Mouse (Mus musculus): ENCODE results near the gene Opcml.

Opcml gene

GRCm38 (mm10) chr9:28761460-28761859, 970.9 kb downstream of the Opcml start:
- no peak for DNase-seq (ENCODE audit: low spot score in 2 of 2)

GRCm38 (mm10) chr9:28764149-28764548, 973.6 kb downstream of the Opcml start:
- DNase-seq (ENCODE audit: low spot score in 2 of 2) = no peak

- DNase-seq (ENCODE audit: low spot score in 2 of 2) = no peak
Measured at GRCm38 (mm10) chr9:28776517-28777503, 986.2 kb downstream of the Opcml start.

- DNase-seq (ENCODE audit: low spot score in 2 of 2) = no peak
Measured at GRCm38 (mm10) chr9:28783834-28784233, 993.3 kb downstream of the Opcml start.

GRCm38 (mm10) chr9:28789439-28789838, 998.9 kb downstream of the Opcml start:
- no peak for DNase-seq (ENCODE audit: low spot score in 2 of 2)

GRCm38 (mm10) chr9:28800100-28800499, 1009.5 kb downstream of the Opcml start:
- no peak for DNase-seq (ENCODE audit: low spot score in 2 of 2)

GRCm38 (mm10) chr9:28806666-28807065, 1016.1 kb downstream of the Opcml start:
- DNase-seq (ENCODE audit: low spot score in 2 of 2) = no peak

GRCm38 (mm10) chr9:28822060-28822459, 1031.5 kb downstream of the Opcml start:
- DNase-seq (ENCODE audit: low spot score in 2 of 2) = no peak

- DNase-seq (ENCODE audit: low spot score in 2 of 2) = no peak
Measured at GRCm38 (mm10) chr9:28822466-28822865, 1031.9 kb downstream of the Opcml start.

- DNase-seq (ENCODE audit: low spot score in 2 of 2) = no peak
Measured at GRCm38 (mm10) chr9:28825821-28826220, 1035.2 kb downstream of the Opcml start.

- no peak for DNase-seq (ENCODE audit: low spot score in 2 of 2)
Measured at GRCm38 (mm10) chr9:28845961-28846570, 1055.5 kb downstream of the Opcml start.

- DNase-seq (ENCODE audit: low spot score in 2 of 2) = no peak
Measured at GRCm38 (mm10) chr9:28855826-28856225, 1065.3 kb downstream of the Opcml start.

GRCm38 (mm10) chr9:28861983-28862382, 1071.4 kb downstream of the Opcml start:
- no peak for DNase-seq (ENCODE audit: low spot score in 2 of 2)

GRCm38 (mm10) chr9:28867256-28867655, 1076.7 kb downstream of the Opcml start:
- no peak for DNase-seq (ENCODE audit: low spot score in 2 of 2)

- no peak for DNase-seq (ENCODE audit: low spot score in 2 of 2)
Measured at GRCm38 (mm10) chr9:28870478-28870877, 1079.9 kb downstream of the Opcml start.

GRCm38 (mm10) chr9:28882566-28882965, 1092.0 kb downstream of the Opcml start:
- no peak for DNase-seq (ENCODE audit: low spot score in 2 of 2)

GRCm38 (mm10) chr9:28891611-28892010, 1101.0 kb downstream of the Opcml start:
- no peak for DNase-seq (ENCODE audit: low spot score in 2 of 2)

GRCm38 (mm10) chr9:28903291-28903690, 1112.7 kb downstream of the Opcml start:
- DNase-seq (ENCODE audit: low spot score in 2 of 2) = no peak

- DNase-seq (ENCODE audit: low spot score in 2 of 2) = no peak
Measured at GRCm38 (mm10) chr9:28909738-28910137, 1119.2 kb downstream of the Opcml start.

GRCm38 (mm10) chr9:28911571-28912185, 1121.1 kb downstream of the Opcml start:
- DNase-seq (ENCODE audit: low spot score in 2 of 2) = no peak

- no peak for DNase-seq (ENCODE audit: low spot score in 2 of 2)
Measured at GRCm38 (mm10) chr9:28932069-28932468, 1141.5 kb downstream of the Opcml start.

GRCm38 (mm10) chr9:28937163-28937562, 1146.6 kb downstream of the Opcml start:
- no peak for DNase-seq (ENCODE audit: low spot score in 2 of 2)

Measured in urinary bladder, postnatal 4 days (tissue).